Mouse (Mus musculus): ENCODE data around the gene Shb. TPM values are rescaled to one million over a fixed set of nuclear protein-coding genes. Genes with fewer than 3 reads are reported as not detected.

The Shb gene
- total and polyA plus RNA-seq, 2 experiments from 2014 or later, result 8.6 to 32.6 TPM

DNA sequence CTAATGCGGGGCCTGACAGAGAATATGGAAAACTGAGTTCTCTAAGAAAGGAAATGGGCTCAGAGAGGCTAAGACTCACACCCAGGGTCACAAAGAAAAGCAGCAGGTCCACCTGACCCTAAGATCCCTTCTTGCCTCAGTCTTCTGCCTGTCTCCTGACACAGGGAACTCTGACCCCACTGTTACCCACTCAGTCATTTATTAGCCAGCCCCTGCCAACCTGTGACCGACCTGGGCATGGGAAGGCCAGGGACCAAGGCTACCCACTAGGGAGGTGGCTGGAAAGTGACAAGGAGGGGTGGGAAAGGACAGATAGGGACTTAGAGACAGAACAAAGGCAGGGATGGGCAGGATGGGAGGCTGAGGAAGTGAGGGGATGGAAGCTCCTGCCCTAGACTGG lies 26.6 kb downstream of the Shb start:
- ATAC-seq, result no peak
- peaks cover 19% of the 10 kb centered on the region for H3K4me1 ChIP-seq (ENCODE audit: insufficient read depth)
- WGBS, result 91% methylated on average over 2 of the region's 2 CpGs

DNA sequence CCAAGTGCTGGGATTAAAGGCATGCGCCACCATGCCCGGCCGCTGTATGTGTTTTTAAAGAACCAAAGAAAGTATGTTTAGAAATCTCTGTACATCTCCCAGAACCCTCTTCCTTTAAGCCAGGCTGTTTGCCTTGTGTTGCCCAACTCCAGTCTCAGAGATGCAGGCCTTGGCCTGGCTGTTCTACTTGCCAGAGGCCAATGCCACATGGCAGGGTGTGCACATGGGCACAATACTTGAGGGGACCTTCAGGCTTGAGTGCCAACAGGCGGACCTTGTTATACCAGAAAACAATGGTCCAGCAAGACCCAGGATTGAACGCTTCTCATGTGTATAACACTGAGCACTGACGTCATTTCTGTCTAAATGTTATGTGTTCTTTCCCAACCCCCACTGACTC lies 27.1 kb downstream of the Shb start:
- Histone ChIP-seq H3K27me3 (ENCODE audit: insufficient read depth, low read length) (no peaks in the 10 kb centered on the region), H3K27ac (ENCODE audit: low read depth, low read length) (no peak overlapping the region), H3K4me1 (ENCODE audit: insufficient read depth) (peaks cover 19% of the 10 kb centered on the region), H3K9me3 (ENCODE audit: low read length) (no peaks in the 10 kb centered on the region), H3K36me3 (ENCODE audit: insufficient read depth) (no peaks in the 10 kb centered on the region), H3K4me3 (ENCODE audit: low read depth, low read length) (no peak overlapping the region), H3K4me2 (ENCODE audit: low read depth) (no peak overlapping the region), H3K9ac (no peak overlapping the region)
- DNase-seq, result no peak
- WGBS, result 87% methylated on average over 6 of the region's 6 CpGs
- no peak for TF ChIP-seq CTCF (IDR thresholded peaks at IDR 0.05; ENCODE audit: low read depth)
- ATAC-seq, result no peak

More for the DNA sequence above, 26.6 kb downstream of the Shb start:
- no peak for DNase-seq
- H3K4me2 ChIP-seq (ENCODE audit: low read depth), result no peak overlapping the region
- H3K9me3 ChIP-seq (ENCODE audit: low read length), result no peaks in the 10 kb centered on the region
- H3K27me3 ChIP-seq (ENCODE audit: insufficient read depth, low read length), result no peaks in the 10 kb centered on the region
- no peak overlapping the region for H3K9ac ChIP-seq
- no peaks in the 10 kb centered on the region for H3K36me3 ChIP-seq (ENCODE audit: insufficient read depth)
- TF ChIP-seq CTCF (IDR thresholded peaks at IDR 0.05; ENCODE audit: low read depth), result no peak
- H3K4me3 ChIP-seq (ENCODE audit: low read depth, low read length), result no peak overlapping the region
- no peak overlapping the region for H3K27ac ChIP-seq (ENCODE audit: low read depth, low read length)

DNA sequence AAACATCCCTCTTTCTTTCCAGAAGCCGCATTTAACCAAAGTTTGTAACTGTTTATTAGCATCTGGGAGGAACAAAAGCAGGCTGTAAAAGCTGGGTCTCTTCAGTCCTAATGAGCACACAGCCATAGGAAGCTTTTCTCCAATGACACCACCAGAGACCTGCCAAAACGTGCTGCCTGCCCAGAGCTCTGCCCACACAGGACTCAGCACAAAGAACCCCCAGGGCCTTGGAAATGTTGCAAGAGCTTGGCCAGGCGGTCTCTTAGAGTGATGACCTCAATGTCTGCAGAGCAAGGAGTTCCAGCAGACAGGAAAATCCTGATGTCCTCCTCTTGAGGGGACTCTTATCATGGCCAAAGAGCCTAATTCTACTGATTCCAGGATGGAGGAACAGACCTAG lies 28.5 kb downstream of the Shb start:
- Histone ChIP-seq H3K9me3 (ENCODE audit: low read length) (no peaks in the 10 kb centered on the region), H3K36me3 (ENCODE audit: insufficient read depth) (no peaks in the 10 kb centered on the region), H3K27ac (ENCODE audit: low read depth, low read length) (no peak overlapping the region), H3K4me2 (ENCODE audit: low read depth) (no peak overlapping the region), H3K4me1 (ENCODE audit: insufficient read depth) (peaks cover 16% of the 10 kb centered on the region; the same call in 1 of the 2 replicates), H3K27me3 (ENCODE audit: insufficient read depth, low read length) (no peaks in the 10 kb centered on the region), H3K4me3 (ENCODE audit: low read depth, low read length) (no peak overlapping the region), H3K9ac (no peak overlapping the region)
- no peak for TF ChIP-seq CTCF (IDR thresholded peaks at IDR 0.05; ENCODE audit: low read depth)
- no peak for DNase-seq
- no peak for ATAC-seq
- WGBS, result 24% methylated on average over 3 of the region's 3 CpGs

DNA sequence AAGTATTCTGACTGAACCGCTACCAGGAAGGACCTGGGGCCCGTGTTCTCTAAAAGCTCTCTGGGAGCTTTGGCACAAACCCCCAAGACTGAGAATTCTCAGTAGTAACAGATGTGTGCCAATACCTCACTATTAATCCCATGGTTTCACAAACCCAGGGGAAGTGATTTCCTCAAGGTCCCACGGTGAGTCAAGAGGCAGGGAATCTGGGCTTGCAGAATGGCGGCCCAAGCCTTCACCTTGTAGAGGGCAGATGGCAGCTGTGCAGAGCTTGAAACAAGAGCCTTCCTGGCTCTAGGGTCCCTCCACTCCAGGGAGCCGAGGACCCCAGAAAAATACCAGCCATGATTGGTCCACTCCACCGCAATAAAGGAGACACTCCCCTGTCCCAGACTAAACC lies 28.9 kb downstream of the Shb start:
- 63% methylated on average over 6 of the region's 6 CpGs for WGBS
- DNase-seq (no peak), ATAC-seq (no peak)
- no peak overlapping the region for H3K4me3 ChIP-seq (ENCODE audit: low read depth, low read length)
- no peak overlapping the region for H3K4me2 ChIP-seq (ENCODE audit: low read depth)
- no peak overlapping the region for H3K9ac ChIP-seq
- no peaks in the 10 kb centered on the region for H3K36me3 ChIP-seq (ENCODE audit: insufficient read depth)
- no peaks in the 10 kb centered on the region for H3K9me3 ChIP-seq (ENCODE audit: low read length)
- H3K27me3 ChIP-seq (ENCODE audit: insufficient read depth, low read length), result no peaks in the 10 kb centered on the region
- no peak for TF ChIP-seq CTCF (IDR thresholded peaks at IDR 0.05; ENCODE audit: low read depth)
- peaks cover 16% of the 10 kb centered on the region; the same call in 1 of the 2 replicates for H3K4me1 ChIP-seq (ENCODE audit: insufficient read depth)
- no peak overlapping the region for H3K27ac ChIP-seq (ENCODE audit: low read depth, low read length)

DNA sequence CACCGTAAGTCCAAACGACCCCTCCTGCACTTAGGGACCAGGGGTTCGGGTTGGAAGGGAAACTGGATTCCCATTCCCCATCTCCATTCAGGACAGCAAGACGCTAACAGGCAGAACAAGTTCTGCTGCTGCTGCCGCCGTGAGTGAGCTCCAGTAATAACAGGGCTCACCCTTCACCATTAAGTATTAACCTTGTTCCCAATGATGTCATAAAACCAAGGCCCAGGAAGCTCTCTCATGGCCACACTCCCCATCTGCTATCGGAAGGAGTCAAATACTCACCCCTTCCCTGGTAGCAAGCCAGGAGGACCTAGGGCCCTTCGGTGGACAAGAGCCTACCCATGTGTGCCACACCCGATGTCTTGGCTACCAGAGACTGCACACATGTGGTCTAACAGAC lies 30.3 kb downstream of the Shb start:
- no peak for ATAC-seq
- Histone ChIP-seq H3K4me3 (ENCODE audit: low read depth, low read length) (no peak overlapping the region), H3K4me1 (ENCODE audit: insufficient read depth) (peaks cover 11% of the 10 kb centered on the region; the same call in 1 of the 2 replicates), H3K27ac (ENCODE audit: low read depth, low read length) (no peak overlapping the region), H3K27me3 (ENCODE audit: insufficient read depth, low read length) (no peaks in the 10 kb centered on the region), H3K36me3 (ENCODE audit: insufficient read depth) (no peaks in the 10 kb centered on the region), H3K9me3 (ENCODE audit: low read length) (no peaks in the 10 kb centered on the region), H3K9ac (no peak overlapping the region), H3K4me2 (ENCODE audit: low read depth) (no peak overlapping the region)
- WGBS, result 94% methylated on average over 9 of the region's 9 CpGs
- TF ChIP-seq CTCF (IDR thresholded peaks at IDR 0.05; ENCODE audit: low read depth), result no peak
- DNase-seq, result no peak

DNA sequence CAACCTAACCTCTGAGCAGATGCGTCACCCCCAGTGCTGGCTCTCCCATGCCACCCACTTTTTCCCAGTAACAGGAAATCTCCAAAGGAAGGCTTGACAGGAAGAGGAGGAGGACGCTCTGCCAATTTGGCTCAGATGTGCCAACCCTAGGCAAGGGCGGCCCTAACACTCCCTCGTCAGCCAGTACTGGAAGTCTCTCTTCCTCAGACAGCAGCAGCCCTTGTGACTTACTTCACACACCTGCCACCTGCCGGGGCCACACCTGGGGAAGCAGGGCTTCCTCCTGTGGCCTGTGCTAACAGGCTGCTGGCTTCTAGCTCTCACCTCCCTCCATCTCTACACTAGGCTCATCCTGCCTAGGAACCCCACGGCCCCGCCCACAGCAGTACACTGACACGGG lies 31.9 kb downstream of the Shb start:
- 80% methylated on average over 8 of the region's 8 CpGs for WGBS
- no peak for DNase-seq
- no peak overlapping the region for H3K27ac ChIP-seq (ENCODE audit: low read depth, low read length)
- no peaks in the 10 kb centered on the region for H3K27me3 ChIP-seq (ENCODE audit: insufficient read depth, low read length)
- 0 out of 2 replicates have a peak, but pooled peaks cover 6% of the 10 kb centered on the region for H3K4me1 ChIP-seq (ENCODE audit: insufficient read depth)
- H3K9ac ChIP-seq, result no peak overlapping the region
- H3K36me3 ChIP-seq (ENCODE audit: insufficient read depth), result no peaks in the 10 kb centered on the region
- TF ChIP-seq CTCF (IDR thresholded peaks at IDR 0.05; ENCODE audit: low read depth), result no peak
- no peak overlapping the region for H3K4me2 ChIP-seq (ENCODE audit: low read depth)
- no peaks in the 10 kb centered on the region for H3K9me3 ChIP-seq (ENCODE audit: low read length)
- ATAC-seq, result no peak
- no peak overlapping the region for H3K4me3 ChIP-seq (ENCODE audit: low read depth, low read length)

DNA sequence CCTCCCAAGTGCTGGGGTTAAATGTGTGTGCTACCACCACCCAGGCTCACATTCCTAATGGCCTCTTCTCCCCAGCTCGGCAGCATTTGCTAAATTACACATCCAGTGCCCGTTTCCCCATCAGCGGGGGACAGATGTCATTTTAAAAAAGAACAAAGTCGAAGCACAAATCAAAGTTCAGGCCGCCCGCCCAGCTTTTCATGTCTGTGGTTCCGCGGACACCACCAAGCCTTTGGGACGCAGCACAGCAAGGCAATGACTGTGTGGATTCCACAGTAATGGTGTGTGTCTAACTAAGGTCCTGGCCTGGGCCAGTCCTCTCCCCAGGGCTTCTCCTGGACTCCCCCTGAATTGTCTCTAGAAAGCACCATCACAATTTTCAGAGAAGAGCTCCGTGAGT lies 32.7 kb downstream of the Shb start:
- ATAC-seq (no peak), DNase-seq (no peak)
- Histone ChIP-seq H3K27ac (ENCODE audit: low read depth, low read length) (no peak overlapping the region), H3K27me3 (ENCODE audit: insufficient read depth, low read length) (no peaks in the 10 kb centered on the region), H3K36me3 (ENCODE audit: insufficient read depth) (no peaks in the 10 kb centered on the region), H3K9ac (no peak overlapping the region), H3K4me2 (ENCODE audit: low read depth) (no peak overlapping the region), H3K9me3 (ENCODE audit: low read length) (no peaks in the 10 kb centered on the region), H3K4me1 (ENCODE audit: insufficient read depth) (0 out of 2 replicates have a peak, but pooled peaks cover 6% of the 10 kb centered on the region), H3K4me3 (ENCODE audit: low read depth, low read length) (no peak overlapping the region)
- WGBS, result 33% methylated on average over 10 of the region's 10 CpGs
- no peak for TF ChIP-seq CTCF (IDR thresholded peaks at IDR 0.05; ENCODE audit: low read depth)

DNA sequence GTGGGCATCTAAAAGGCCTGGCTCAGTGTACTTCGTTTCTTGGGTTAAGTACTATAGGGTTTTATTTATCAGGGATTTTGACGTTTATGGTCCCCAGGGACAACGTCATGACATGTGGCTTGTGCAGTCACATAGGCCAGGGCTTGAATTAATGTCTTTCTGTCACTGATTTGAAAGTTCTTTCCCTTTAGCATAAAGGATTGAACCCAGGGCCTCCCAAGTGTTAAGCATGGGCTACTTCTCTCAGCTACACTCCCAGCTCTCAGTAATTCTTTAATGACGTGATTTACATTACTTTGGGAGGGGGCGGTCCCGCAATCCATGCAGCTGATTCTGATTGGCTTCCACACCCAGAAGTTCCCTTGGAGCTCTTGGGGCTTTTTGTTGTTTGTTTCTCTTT lies 33.2 kb downstream of the Shb start:
- DNase-seq, result no peak
- H3K9ac ChIP-seq, result no peak overlapping the region
- H3K4me3 ChIP-seq (ENCODE audit: low read depth, low read length), result no peak overlapping the region
- no peak overlapping the region for H3K4me2 ChIP-seq (ENCODE audit: low read depth)
- H3K27me3 ChIP-seq (ENCODE audit: insufficient read depth, low read length), result no peaks in the 10 kb centered on the region
- H3K36me3 ChIP-seq (ENCODE audit: insufficient read depth), result no peaks in the 10 kb centered on the region
- H3K9me3 ChIP-seq (ENCODE audit: low read length), result no peaks in the 10 kb centered on the region
- WGBS, result 29% methylated on average over 6 of the region's 6 CpGs
- no peak overlapping the region for H3K27ac ChIP-seq (ENCODE audit: low read depth, low read length)
- no peak for ATAC-seq
- peaks cover 9% of the 10 kb centered on the region for H3K4me1 ChIP-seq (ENCODE audit: insufficient read depth)
- no peak for TF ChIP-seq CTCF (IDR thresholded peaks at IDR 0.05; ENCODE audit: low read depth)

Measured in forebrain, postnatal 0 days (tissue).